Mouse (Mus musculus): ENCODE results near the gene Olfr1051. TPM values are rescaled to one million over a fixed set of nuclear protein-coding genes. Genes with fewer than 3 reads are reported as not detected.

Gene Olfr1051
- not detected in 2 replicates for polyA plus RNA-seq (2012)

DNA sequence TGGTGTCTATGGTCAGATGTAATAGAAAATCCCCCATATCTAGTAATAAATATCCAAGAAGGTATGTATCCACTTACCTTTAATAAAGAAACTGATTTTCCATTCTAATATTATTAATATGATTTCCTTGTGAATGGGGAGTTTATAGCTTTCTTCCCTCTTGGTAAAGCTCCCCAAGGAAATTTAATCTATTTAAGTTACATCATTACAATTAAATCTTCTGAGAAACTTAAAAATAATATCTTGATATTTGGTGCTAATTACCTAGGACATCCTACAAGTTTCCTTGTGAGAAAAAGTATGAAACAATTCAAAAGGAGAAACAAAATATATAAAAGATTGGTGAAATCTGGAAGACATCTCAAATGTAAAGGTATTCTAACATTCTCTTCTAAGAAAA, at the start of gene Olfr1051:
Olfr1051 (minus strand) TSS at position 101 of the 400 bp plus-strand sequence.

DNA sequence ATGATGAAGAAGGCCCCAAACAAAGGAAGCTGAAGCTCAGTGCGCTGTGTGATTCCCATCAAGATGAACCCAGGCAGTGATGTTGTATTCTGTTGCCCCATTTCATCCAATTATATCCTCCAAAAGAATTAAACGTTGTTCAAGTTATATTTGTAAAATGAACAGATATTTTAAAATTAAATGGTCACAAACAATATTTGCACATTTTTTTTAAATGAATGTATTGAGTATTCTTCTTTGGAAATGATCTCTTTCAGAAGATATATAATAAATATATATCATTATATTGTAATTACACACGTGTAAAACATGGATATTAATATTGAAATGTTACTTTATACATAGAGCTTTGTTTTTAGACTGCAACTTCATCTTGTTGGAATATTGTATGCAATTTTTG, 36.3 kb upstream of the Olfr1051 start, which contains the start of gene Olfr1053:
Olfr1053 (minus strand) TSS at position 101 of the 400 bp plus-strand sequence.

DNA sequence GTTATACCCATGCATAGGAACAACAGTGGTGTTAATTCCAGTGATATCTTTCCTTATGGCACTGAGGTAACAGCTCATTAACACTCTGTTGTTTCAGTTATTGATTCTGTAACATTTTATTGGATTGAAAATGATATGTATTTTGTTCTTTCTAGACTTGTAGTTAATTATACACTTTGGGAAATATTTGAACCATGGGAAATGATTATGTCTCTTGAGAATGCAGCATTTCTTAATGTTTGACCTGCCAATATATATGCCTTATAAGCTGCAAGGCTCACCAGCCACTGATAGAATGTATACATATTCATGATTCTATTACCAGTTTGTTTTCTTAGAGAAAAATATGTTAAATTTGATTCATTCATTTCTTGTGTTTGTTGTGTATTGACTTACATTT, 13.3 kb upstream of the Olfr1051 start, which contains the start of gene Olfr1052:
Olfr1052 (plus strand) TSS at position 301 of the 400 bp plus-strand sequence.

DNA sequence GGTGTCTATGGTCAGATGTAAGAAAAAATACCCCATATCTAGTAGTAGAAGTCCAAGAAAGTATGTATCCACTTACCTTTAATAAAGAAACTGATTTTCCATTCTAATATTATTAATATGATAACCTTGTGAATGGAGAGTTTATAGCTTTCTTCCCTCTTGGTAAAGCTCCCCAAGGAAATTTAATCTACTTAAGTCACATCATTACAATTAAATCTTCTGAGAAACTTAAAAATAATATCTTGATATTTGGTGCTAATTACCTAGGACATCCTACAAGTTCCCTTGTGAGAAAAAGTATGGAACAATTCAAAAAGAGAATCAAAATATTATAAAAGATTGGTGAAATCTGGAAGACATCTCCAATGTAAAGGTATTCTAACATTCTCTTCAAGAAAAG, 20.7 kb downstream of the Olfr1051 start, which contains the start of gene Olfr1049:
Olfr1049 (minus strand) TSS at position 101 of the 400 bp plus-strand sequence.

DNA sequence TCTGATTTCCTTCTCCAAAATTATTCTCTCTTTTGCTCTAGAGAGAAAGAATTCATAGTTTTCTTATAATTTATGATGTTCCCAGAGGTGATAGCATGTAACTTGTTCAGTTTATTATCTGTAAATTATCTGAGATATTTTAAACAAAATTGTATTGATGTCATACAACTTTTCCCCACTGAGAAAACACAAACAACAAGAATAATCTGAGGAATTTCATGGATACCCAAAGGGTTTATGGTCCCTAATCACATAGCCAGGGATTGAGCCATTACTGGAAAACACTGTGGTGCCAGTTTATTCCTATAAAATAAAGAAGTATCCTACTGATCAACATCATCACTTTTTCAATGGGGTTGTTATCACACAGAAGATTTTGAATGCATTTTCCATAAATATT, 38.7 kb downstream of the Olfr1051 start, which contains the start of gene Olfr1048:
Olfr1048 (minus strand) TSS at position 101 of the 400 bp plus-strand sequence.

DNA sequence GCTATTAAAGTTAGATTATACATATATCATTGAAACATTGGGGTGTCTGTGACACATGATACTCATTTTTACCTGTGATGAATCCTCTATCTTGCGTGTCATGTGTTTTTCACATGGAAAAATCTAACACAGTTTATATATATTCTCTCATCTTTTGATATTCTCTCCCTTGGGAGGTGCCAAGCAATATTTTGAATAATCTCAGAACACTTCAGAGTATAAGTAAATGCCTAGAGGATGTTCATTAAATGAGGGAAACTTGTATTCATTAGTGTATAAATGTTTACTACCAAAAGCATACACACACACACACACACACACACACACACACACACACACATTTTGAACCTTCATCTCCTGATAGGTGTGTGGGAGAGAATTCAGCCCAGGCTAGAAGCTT, 47.6 kb downstream of the Olfr1051 start, which contains the start of gene Olfr1047:
Olfr1047 (minus strand) TSS at position 101 of the 400 bp plus-strand sequence.

Other genes with a start within 250 kb of the Olfr1051 start
- not detected in 2 replicates for gene Olfr1034, start 233.2 kb downstream of the Olfr1051 start, polyA plus RNA-seq (2012)
- not detected in 2 replicates for gene Olfr1036, start 205.1 kb downstream of the Olfr1051 start, polyA plus RNA-seq (2012)
- gene Olfr1037, start 191.7 kb downstream of the Olfr1051 start, polyA plus RNA-seq (2012) = not detected in 2 replicates
- 0.02 TPM in 1 of 2 replicates, not detected in the other for gene Olfr1039, start 143.2 kb downstream of the Olfr1051 start, polyA plus RNA-seq (2012)
- not detected in 2 replicates for gene Olfr1040, start 132.4 kb downstream of the Olfr1051 start, polyA plus RNA-seq (2012)
- gene Olfr1042, start 117.2 kb downstream of the Olfr1051 start, polyA plus RNA-seq (2012) = not detected in 2 replicates
- not detected in 2 replicates for gene Olfr1043, start 111.6 kb downstream of the Olfr1051 start, polyA plus RNA-seq (2012)
- not detected in 2 replicates for gene Olfr1044, start 101.3 kb downstream of the Olfr1051 start, polyA plus RNA-seq (2012)
- not detected in 2 replicates for gene Olfr52, start 93.4 kb downstream of the Olfr1051 start, polyA plus RNA-seq (2012)
- not detected in 2 replicates for gene Olfr1045, start 76.1 kb downstream of the Olfr1051 start, polyA plus RNA-seq (2012)
- gene Olfr1046, start 59.8 kb downstream of the Olfr1051 start, polyA plus RNA-seq (2012) = not detected in 2 replicates
- not detected in 2 replicates for gene Olfr1047, start 47.7 kb downstream of the Olfr1051 start, polyA plus RNA-seq (2012)
- not detected in 2 replicates for gene Olfr1048, start 38.8 kb downstream of the Olfr1051 start, polyA plus RNA-seq (2012)
- gene Olfr1049, start 20.8 kb downstream of the Olfr1051 start, polyA plus RNA-seq (2012) = not detected in 2 replicates
- not detected in 2 replicates for gene Olfr1052, start 13.4 kb upstream of the Olfr1051 start, polyA plus RNA-seq (2012)
- not detected in 2 replicates for gene Olfr1053, start 36.2 kb upstream of the Olfr1051 start, polyA plus RNA-seq (2012)
- gene Olfr1054, start 56.3 kb upstream of the Olfr1051 start, polyA plus RNA-seq (2012) = not detected in 2 replicates
- gene Olfr1055, start 71.2 kb upstream of the Olfr1051 start, polyA plus RNA-seq (2012) = not detected in 2 replicates
- not detected in 2 replicates for gene Olfr1056, start 83.4 kb upstream of the Olfr1051 start, polyA plus RNA-seq (2012)
- gene Olfr1057, start 99.3 kb upstream of the Olfr1051 start, polyA plus RNA-seq (2012) = not detected in 2 replicates
- gene Olfr1058, start 109.5 kb upstream of the Olfr1051 start, polyA plus RNA-seq (2012) = not detected in 2 replicates
- not detected in 2 replicates for gene Olfr1061, start 135.0 kb upstream of the Olfr1051 start, polyA plus RNA-seq (2012)
- not detected in 2 replicates for gene Olfr1062, start 147.7 kb upstream of the Olfr1051 start, polyA plus RNA-seq (2012)
- gene Olfr1065, start 171.5 kb upstream of the Olfr1051 start, polyA plus RNA-seq (2012) = not detected in 2 replicates
- not detected in 2 replicates for gene Olfr1066, start 177.2 kb upstream of the Olfr1051 start, polyA plus RNA-seq (2012)
- gene Olfr228, start 208.3 kb upstream of the Olfr1051 start, polyA plus RNA-seq (2012) = not detected in 2 replicates
- not detected in 2 replicates for gene Olfr1076, start 229.4 kb upstream of the Olfr1051 start, polyA plus RNA-seq (2012)

Measured in megakaryocyte-erythroid progenitor cell, adult 5 weeks (primary cell).